Mouse (Mus musculus) midbrain, embryonic 12.5 days (tissue): ENCODE data around the gene Cxcl13. TPM values are rescaled to one million over a fixed set of nuclear protein-coding genes. Genes with fewer than 3 reads are reported as not detected.
"Not testable (repeated sequence)": the region's sequence is repeated elsewhere in the genome, so short reads cannot be mapped to it uniquely, and the experiment has no call there.

Experiments
- ATAC-seq: fragments of 200-750 bp; cut with Nextera tagmentation; 2 replicates; pipeline ENCODE4 v1.8.0; 2017; ENCODE audit warnings: low read depth, moderate TSS enrichment, moderate library complexity; ENCODE audit not compliant: low FRiP score
- H3K27ac ChIP-seq: fragments of 300-500 bp; sonication (generic); replicated peaks from 2 replicates; pipeline ENCODE4 v1.5.1; 2016; ENCODE audit warnings: mild to moderate bottlenecking
- H3K27me3 ChIP-seq: fragments of 300-500 bp; sonication (generic); 2 replicates; pipeline ENCODE4 v1.6.1; 2016; ENCODE audit warnings: mild to moderate bottlenecking
- H3K36me3 ChIP-seq: fragments of 300-500 bp; sonication (generic); 2 replicates; pipeline ENCODE4 v1.6.1; 2016
- H3K4me1 ChIP-seq: fragments of 300-500 bp; sonication (generic); 2 replicates; pipeline ENCODE4 v1.6.1; 2016
- H3K4me2 ChIP-seq: fragments of 300-500 bp; sonication (generic); replicated peaks from 2 replicates; pipeline ENCODE4 v1.6.1; 2016; ENCODE audit warnings: mild to moderate bottlenecking, moderate library complexity
- H3K4me3 ChIP-seq: fragments of 300-500 bp; sonication (generic); 2 replicates; pipeline ENCODE4 v1.5.1; 2016; ENCODE audit warnings: mild to moderate bottlenecking
- H3K9ac ChIP-seq: fragments of 300-500 bp; sonication (generic); replicated peaks from 2 replicates; pipeline ENCODE4 v1.6.1; 2016; ENCODE audit warnings: mild to moderate bottlenecking, moderate library complexity
- H3K9me3 ChIP-seq: fragments of 300-500 bp; sonication (generic); 2 replicates; pipeline ENCODE4 v1.6.1; 2016; ENCODE audit warnings: mild to moderate bottlenecking
- WGBS: fragments of 180-500 bp; shearing (Covaris S2); methylation state at CpG from one replicate; pipeline ENCODE4 v1.1.7; 2016; 5-methylcytosine and 5-hydroxymethylcytosine counted together
- polyA plus RNA-seq: library from polyadenylated mRNA; unstranded; fragments of >200 nt; fragmentation: Nextera tagmentation; extraction: Ambion mirVana; gene quantifications from 2 replicates; pipeline ENCODE4 v1.2.1, GENCODE M21; 2016

The Cxcl13 gene
- polyA plus RNA-seq, 1 experiment from 2014 or later = not detected

DNA sequence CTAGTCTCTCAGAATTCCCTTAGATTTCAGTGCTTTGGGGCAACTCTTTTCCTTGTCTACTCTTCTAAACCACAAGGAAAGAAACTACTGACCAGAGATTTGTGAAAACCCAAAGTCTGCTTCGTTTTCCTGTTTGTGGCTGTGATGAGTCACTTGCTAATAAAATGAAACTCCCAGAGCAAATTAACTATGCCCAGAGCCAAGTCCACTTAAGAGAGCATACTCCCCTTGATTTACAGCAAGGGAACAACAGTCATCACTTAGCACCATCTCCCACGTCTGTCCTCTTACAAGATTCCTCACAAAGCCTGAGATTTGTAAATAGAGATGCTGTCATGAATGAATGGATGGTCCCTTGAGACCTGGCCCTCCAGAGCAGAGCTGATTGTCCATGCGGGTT is 11.6 kb upstream of the Cxcl13 start:
- no peaks in the 10 kb centered on the region for H3K4me1 ChIP-seq
- no peak overlapping the region for H3K4me2 ChIP-seq
- no peak overlapping the region for H3K9ac ChIP-seq
- ATAC-seq = no peak
- WGBS = 62% methylated on average over 3 of the region's 3 CpGs
- no peak overlapping the region for H3K4me3 ChIP-seq
- no peaks in the 10 kb centered on the region for H3K9me3 ChIP-seq
- no peaks in the 10 kb centered on the region for H3K27me3 ChIP-seq
- no peak overlapping the region for H3K27ac ChIP-seq
- H3K36me3 ChIP-seq = no peaks in the 10 kb centered on the region

GRCm38 (mm10) chr5:95946344-95946743 is 10.4 kb upstream of the Cxcl13 start:
- no peak overlapping the region for H3K27ac ChIP-seq
- no peak overlapping the region for H3K9ac ChIP-seq
- H3K4me2 ChIP-seq = no peak overlapping the region
- no peak overlapping the region for H3K4me3 ChIP-seq
- no peaks in the 10 kb centered on the region for H3K4me1 ChIP-seq
- no peaks in the 10 kb centered on the region for H3K36me3 ChIP-seq
- no peaks in the 10 kb centered on the region for H3K9me3 ChIP-seq
- ATAC-seq = no peak
- no peaks in the 10 kb centered on the region for H3K27me3 ChIP-seq
- 76% methylated on average over 2 of the region's 2 CpGs for WGBS

GRCm38 (mm10) chr5:95948641-95949040 is 8.1 kb upstream of the Cxcl13 start:
- H3K4me3 ChIP-seq = no peak overlapping the region
- no peaks in the 10 kb centered on the region for H3K4me1 ChIP-seq
- no peak overlapping the region for H3K4me2 ChIP-seq
- H3K9ac ChIP-seq = no peak overlapping the region
- no peaks in the 10 kb centered on the region for H3K36me3 ChIP-seq
- 80% methylated on average over 3 of the region's 3 CpGs for WGBS
- no peak for ATAC-seq
- no peaks in the 10 kb centered on the region for H3K27me3 ChIP-seq
- H3K27ac ChIP-seq = no peak overlapping the region
- H3K9me3 ChIP-seq = no peaks in the 10 kb centered on the region

GRCm38 (mm10) chr5:95949946-95950701 is 6.6 kb upstream of the Cxcl13 start:
- Histone ChIP-seq H3K9me3 (no peaks in the 10 kb centered on the region), H3K27ac (no peak overlapping the region), H3K4me3 (no peak overlapping the region), H3K4me2 (no peak overlapping the region), H3K4me1 (no peaks in the 10 kb centered on the region), H3K9ac (no peak overlapping the region), H3K36me3 (no peaks in the 10 kb centered on the region), H3K27me3 (no peaks in the 10 kb centered on the region)
- WGBS = 57% methylated on average over 19 of the region's 19 CpGs
- no peak for ATAC-seq

DNA sequence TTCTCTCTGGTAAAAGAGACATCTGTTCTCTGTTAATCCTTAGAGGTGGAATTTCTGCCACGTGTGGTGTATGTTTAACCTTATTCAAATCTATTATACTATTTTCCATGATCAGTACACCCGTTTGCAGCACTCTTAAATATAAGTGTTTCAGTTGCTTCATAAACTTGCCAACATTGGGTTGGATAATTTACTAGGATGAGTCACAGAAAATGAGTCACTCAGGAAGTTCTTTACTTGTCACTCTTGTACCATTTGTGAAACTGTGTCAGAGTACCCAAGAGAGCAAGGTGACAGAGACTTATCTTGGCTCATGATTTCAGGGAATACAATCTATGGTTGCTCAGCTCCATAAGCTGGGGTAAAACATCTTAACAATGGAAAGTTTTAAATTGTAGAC is 8.2 kb downstream of the Cxcl13 start:
- H3K4me3 ChIP-seq = no peak overlapping the region
- H3K9ac ChIP-seq = no peak overlapping the region
- H3K4me2 ChIP-seq = no peak overlapping the region
- 54% methylated on average over 2 of the region's 2 CpGs for WGBS
- no peak overlapping the region for H3K27ac ChIP-seq
- no peaks in the 10 kb centered on the region for H3K27me3 ChIP-seq
- no peak for ATAC-seq
- no peaks in the 10 kb centered on the region for H3K36me3 ChIP-seq
- H3K9me3 ChIP-seq = no peaks in the 10 kb centered on the region
- H3K4me1 ChIP-seq = no peaks in the 10 kb centered on the region

GRCm38 (mm10) chr5:95966621-95967020 is 9.9 kb downstream of the Cxcl13 start:
- no peak overlapping the region for H3K4me2 ChIP-seq
- WGBS = 62% methylated on average over 2 of the region's 2 CpGs

DNA sequence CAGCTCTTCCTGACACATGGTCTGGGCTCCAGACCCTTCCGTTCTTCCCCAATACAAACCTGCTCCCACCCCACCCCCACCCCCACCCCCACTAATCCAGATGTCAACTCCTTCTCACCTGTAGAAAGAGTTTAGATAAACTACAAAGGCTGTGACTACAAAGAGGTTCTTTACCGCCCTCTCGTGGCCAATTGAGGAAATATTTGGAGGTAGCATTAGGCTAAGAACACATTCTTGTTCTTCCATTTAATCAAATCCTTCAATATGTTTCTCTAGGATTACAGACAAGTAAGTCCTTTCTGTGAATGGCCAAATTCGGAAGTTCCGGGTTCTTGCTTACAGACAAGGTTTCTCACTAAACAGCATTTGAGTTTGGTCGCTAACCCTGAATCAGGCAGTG is 14.1 kb downstream of the Cxcl13 start:
- no peaks in the 10 kb centered on the region for H3K9me3 ChIP-seq
- 40% methylated on average over 6 of the region's 6 CpGs for WGBS
- 0 out of 2 replicates have a peak, but pooled peaks have one; percentile 16 for ATAC-seq

More at GRCm38 (mm10) chr5:95966621-95967020, 9.9 kb downstream of the Cxcl13 start:
- Histone ChIP-seq H3K9ac (no peak overlapping the region), H3K27ac (no peak overlapping the region), H3K27me3 (no peaks in the 10 kb centered on the region), H3K36me3 (no peaks in the 10 kb centered on the region), H3K4me1 (no peaks in the 10 kb centered on the region), H3K4me3 (no peak overlapping the region), H3K9me3 (no peaks in the 10 kb centered on the region)
- no peak for ATAC-seq

GRCm38 (mm10) chr5:95972208-95972607 is 15.5 kb downstream of the Cxcl13 start:
- ATAC-seq = no peak
- Histone ChIP-seq H3K27me3 (peaks cover 3% of the 10 kb centered on the region; the same call in 1 of the 2 replicates), H3K27ac (no peak overlapping the region), H3K4me2 (no peak overlapping the region), H3K36me3 (no peaks in the 10 kb centered on the region), H3K4me3 (no peak overlapping the region), H3K9ac (no peak overlapping the region), H3K9me3 (no peaks in the 10 kb centered on the region), H3K4me1 (no peaks in the 10 kb centered on the region)
- 80% methylated on average over 3 of the region's 3 CpGs for WGBS

More for the DNA sequence above, 14.1 kb downstream of the Cxcl13 start:
- no peak overlapping the region for H3K9ac ChIP-seq
- no peaks in the 10 kb centered on the region for H3K4me1 ChIP-seq
- H3K4me2 ChIP-seq = no peak overlapping the region
- no peak overlapping the region for H3K27ac ChIP-seq
- peaks cover 3% of the 10 kb centered on the region; the same call in 1 of the 2 replicates for H3K27me3 ChIP-seq
- H3K36me3 ChIP-seq = no peaks in the 10 kb centered on the region
- H3K4me3 ChIP-seq = no peak overlapping the region

- H3K9ac ChIP-seq, H3K9me3 ChIP-seq, H3K27ac ChIP-seq, H3K4me1 ChIP-seq, H3K27me3 ChIP-seq, H3K36me3 ChIP-seq, ATAC-seq: not testable (repeated sequence)
- Histone ChIP-seq H3K4me2 (peak overlapping the region; percentile 40), H3K4me3 (peak overlapping the region; percentile 10; the same call in 1 of the 2 replicates)
- 34% methylated on average over 29 of the region's 34 CpGs for WGBS
These were observed 17.1 kb downstream of the Cxcl13 start for GRCm38 (mm10) chr5:95973806-95974205.

DNA sequence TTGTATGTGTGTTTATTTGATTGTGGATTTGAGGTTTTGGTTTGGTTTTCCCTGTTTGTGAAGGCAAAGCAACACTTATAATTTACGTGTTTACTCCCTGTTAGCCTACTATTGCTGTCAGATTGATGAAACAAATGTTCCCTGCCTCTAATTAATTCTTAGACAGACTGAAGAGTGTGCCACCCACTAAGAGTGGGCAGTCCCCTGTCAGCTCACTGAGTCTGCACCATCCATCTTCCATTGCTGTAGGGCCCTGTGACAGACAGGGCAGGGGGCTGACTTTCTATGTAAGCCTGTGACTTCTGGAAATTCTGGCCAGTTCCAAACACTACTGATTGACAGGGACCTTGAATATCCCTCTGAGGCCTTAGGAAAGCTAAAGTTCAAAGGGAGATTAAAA is 19.5 kb downstream of the Cxcl13 start:
- H3K27ac ChIP-seq = no peak overlapping the region
- H3K4me1 ChIP-seq = no peaks in the 10 kb centered on the region
- no peak overlapping the region for H3K9ac ChIP-seq
- 79% methylated on average over 1 of the region's 1 CpGs for WGBS
- H3K36me3 ChIP-seq = no peaks in the 10 kb centered on the region
- no peak overlapping the region for H3K4me3 ChIP-seq
- ATAC-seq = no peak
- no peak overlapping the region for H3K4me2 ChIP-seq
- H3K27me3 ChIP-seq = peaks cover 3% of the 10 kb centered on the region; the same call in 1 of the 2 replicates
- H3K9me3 ChIP-seq = no peaks in the 10 kb centered on the region

- Histone ChIP-seq H3K4me3 (no peak overlapping the region), H3K27ac (no peak overlapping the region), H3K4me2 (no peak overlapping the region), H3K27me3 (no peaks in the 10 kb centered on the region), H3K36me3 (no peaks in the 10 kb centered on the region), H3K4me1 (no peaks in the 10 kb centered on the region), H3K9ac (no peak overlapping the region), H3K9me3 (no peaks in the 10 kb centered on the region)
- 67% methylated on average over 5 of the region's 5 CpGs for WGBS
- no peak for ATAC-seq
These were observed 27.2 kb downstream of the Cxcl13 start for GRCm38 (mm10) chr5:95983797-95984486.
